Mouse (Mus musculus) olfactory bulb, adult 2 months (tissue): ENCODE measurements at regions not wholly inside any gene's neighbourhood (a gene's known extent, or its start where the extent isn't known, plus 50 kb on each side); places are given as distances from the start of the nearest gene placed in this dataset.

ENCODE experiments used
- CTCF ChIP-seq: fragments of 200-500 bp; IDR thresholded peaks from 2 replicates; pipeline ENCODE4 v1.5.1; 2012; ENCODE audit warnings: low read depth, mild to moderate bottlenecking, low read length, moderate library complexity; ENCODE audit not compliant: insufficient read depth
- POLR2A ChIP-seq: fragments of 200-500 bp; IDR thresholded peaks from 2 replicates; pipeline ENCODE4 v1.6.1; 2012; ENCODE audit warnings: mild to moderate bottlenecking, low read depth, low read length, moderate library complexity; ENCODE audit not compliant: insufficient read depth

DNA sequence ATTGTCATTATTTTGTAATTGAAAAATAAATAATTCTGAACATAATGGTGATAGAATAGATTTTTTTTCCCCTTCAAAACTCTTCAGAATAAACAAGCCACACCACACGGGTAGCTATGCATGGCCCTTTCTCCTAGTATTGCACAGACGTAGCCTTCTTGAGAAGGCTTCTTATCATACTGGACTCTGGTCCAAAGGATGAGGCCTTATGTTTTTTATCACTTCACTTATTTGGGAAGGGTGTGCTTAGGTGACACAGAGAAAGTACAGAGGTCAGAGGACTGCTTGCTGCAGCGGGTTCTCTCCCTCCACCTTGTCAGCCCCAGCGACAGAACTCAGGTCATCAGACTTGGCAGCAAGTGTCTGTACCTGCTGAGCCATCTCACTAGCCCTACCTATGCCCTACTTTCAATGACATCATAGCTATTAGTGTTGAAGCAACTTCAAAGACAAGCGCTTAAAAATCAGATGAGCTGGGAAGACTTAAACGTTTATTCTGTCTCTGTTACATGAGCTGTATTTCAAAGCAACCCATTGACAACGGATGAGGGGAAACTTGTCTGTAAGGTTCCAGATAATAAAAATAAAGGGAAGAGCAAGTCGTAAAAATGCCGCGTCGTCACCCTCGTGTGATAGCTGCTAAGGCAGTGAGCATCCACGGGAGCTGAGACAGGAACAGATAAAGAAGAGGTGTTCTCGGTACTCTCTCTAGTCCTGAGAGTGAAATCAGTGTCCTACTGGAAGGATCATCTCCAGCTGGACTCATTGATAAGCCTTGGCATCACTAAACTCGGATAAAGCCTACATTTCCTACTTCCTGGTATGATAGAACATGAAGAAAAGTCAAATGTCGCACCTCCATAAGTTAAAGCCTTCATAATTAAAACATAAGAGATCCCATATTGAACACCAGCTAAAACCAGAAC lies 226.2 kb downstream of the Sp3 start:
- no peak for TF ChIP-seq CTCF
- TF ChIP-seq POLR2A = no peak
